Mouse (Mus musculus) adrenal gland, adult 8-10 months (tissue): Measurements from ENCODE around the gene Ugt1a8. TPM values are rescaled to one million over a fixed set of nuclear protein-coding genes. Genes with fewer than 3 reads are reported as not detected.
"Not testable (repeated sequence)": the region's sequence is repeated elsewhere in the genome, so short reads cannot be mapped to it uniquely, and the experiment has no call there.

ENCODE experiments used
- DNase-seq: peaks from one replicate; pipeline ENCODE4 v3.0.0; 2022
- total RNA-seq, 4 experiments: library from RNA; stranded (reverse); gene quantifications; 2 replicates each; pipeline ENCODE4 v1.2.4; 2022

Ugt1a8 gene
- total RNA-seq, 4 experiments from 2014 or later, result not detected

DNA sequence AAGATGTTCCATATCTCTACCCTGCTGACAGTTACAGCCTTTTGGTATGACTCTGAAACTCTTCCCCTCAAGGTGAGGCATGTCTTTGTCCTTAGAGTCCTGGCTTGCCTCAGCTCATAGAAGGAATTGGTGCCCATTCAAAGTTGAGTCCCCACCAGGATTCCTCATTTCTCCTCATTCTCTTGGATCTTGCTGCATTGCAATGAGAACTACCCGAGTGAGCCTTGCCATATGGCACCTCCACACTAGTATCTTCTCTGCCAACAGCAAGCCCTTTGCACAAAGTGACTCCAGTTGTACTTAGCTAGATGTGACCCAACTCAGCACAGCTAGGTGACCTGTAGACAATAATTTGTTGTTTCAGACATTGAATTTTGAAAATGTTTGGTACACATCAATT, 136.0 kb downstream of the Ugt1a8 start:
- no peak for DNase-seq

- DNase-seq, result peak; percentile 61
Measured at GRCm38 (mm10) chr1:88224029-88224776, 136.6 kb downstream of the Ugt1a8 start.

- not testable (repeated sequence) for DNase-seq
Measured at GRCm38 (mm10) chr1:88225301-88225700, 137.7 kb downstream of the Ugt1a8 start.

DNA sequence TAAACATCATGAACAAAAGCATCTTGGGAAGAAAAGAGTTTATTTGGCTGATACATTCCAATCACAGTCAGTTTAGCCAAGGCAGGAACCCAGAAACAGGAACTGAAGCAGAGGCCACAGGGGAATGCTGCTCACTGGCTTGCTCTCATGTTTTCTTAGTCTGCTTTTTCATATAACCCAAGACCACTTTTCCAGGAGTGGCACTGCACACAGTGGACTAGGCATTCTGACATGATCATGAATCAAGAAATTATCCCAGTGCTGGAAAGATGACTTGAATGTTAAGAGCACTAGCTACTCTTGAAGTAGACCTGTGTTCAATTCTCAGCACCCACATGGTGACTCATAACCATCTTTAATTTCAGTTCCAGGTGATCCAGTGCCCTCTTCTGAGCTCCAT, 138.1 kb downstream of the Ugt1a8 start:
- DNase-seq, result no peak

- no peak for DNase-seq
Measured at GRCm38 (mm10) chr1:88226670-88227379, 139.2 kb downstream of the Ugt1a8 start, which contains the start of gene Mroh2a. Gene Mroh2a, plus strand, starts transcription at chr1:88226986.

DNA sequence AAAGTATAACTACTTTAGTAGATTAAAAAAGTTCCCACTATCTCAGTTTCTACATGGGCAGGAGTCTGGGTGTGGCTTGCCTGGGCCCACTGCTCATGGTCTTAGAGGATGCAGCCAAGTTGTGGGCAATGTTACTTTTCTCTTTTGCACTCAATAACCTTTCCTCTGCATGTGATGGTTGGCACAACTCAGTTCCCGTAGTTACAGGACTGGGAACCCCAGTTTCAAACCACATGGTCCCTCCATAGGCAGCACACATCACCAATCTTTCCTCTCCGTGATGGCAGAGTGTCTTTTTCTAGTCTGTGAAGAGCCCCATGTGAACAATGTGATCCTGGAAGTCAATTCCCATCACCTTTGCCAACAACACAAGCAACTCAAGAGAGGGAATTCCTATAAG, 139.9 kb downstream of the Ugt1a8 start:
- DNase-seq, result no peak

GRCm38 (mm10) chr1:88228121-88228520, 140.5 kb downstream of the Ugt1a8 start:
- DNase-seq, result no peak

DNA sequence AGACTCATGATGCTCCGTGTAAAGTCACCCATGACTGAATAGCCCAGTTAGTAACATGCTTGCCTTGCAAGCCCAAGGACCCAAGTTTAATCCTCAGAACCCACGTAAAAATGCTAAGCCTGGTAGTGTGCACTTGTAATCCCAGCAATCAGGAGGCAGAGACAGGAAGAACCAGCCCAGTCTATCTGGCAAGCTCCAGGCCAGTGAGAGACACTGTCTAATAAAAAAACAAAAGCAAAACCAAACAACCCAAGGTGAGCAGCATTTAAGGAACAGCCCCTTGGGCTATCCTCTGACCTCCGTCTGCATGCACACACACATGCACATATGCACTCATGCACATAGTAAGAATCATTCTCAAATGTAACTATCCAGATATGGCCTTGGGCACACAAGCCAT, 142.0 kb downstream of the Ugt1a8 start:
- DNase-seq, result no peak

DNA sequence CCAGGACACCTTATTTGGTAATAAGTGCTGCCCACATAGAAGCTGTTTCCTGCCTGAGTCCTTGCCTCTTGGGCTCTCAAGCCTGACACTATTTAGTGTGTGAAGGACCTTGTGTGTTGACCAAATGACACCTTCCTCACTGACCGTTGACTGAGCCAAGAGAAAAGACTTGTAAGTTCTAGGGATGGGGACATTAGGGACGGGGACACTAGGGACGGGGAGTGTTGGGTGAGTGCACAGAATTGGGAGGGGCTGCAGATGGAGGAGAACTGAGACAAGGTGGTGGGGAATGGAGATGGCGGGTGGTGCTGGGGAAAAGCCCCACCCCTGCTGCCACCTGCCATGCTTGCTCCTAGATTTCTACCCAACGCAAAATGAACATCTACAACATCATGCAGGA, 142.4 kb downstream of the Ugt1a8 start:
- DNase-seq, result no peak

DNA sequence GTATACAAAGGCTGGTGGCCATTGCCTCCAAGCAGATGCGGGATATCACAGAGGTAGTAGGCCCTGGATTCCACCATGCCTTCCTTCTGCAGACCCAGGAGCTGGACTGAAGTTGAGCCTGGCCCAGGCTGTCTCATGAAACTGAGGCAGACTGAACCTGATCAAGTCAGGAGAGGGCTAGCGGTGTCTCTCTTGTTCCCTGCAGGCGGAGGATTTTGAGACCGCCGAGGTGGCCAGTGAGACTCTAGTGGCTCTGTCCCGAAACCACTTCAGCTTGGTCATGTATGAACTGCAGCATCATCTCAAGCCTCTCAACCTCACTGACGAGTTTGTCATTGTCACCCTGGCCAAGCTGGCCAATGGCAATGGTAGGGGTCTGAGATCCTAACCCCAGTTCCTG, 142.8 kb downstream of the Ugt1a8 start:
- DNase-seq, result no peak

DNA sequence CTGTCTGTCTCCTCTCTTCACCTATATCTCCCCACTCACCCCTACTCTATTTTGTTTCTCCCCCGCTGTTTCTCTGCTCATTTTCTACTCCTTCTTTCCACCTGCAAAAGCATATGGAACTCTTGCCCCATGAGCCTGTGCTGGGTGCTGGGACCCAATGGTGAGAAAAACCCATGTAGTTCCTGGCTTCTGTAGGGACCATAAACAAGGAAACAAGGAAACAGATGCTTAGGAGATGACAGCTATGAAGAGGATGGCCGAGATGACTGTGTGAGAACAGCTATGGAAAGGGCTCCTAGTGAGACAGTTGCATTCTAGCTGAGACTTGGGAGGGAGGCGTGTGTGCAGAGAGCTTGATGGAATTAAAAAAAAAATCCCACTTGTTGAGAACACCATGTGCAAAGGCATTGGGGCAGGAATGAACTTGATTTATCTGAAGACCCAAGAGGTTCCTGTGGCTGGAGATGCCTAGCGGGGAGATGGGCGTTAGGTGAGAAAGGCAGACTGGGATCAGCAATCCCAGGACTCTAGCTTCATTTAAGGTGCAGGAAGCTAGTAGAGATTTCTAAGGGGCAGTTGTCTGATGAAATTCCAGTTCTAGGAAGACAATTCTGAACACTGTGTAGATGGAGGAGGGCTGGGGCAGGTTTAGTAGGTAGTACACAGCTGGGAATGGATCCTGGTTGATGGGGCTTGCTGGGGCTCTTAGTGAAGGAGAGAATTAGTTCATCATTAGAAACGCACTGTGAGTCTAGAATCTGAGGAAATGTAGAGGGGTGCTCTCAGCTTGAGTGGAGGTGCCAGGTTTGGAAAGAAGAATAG, 143.6 kb downstream of the Ugt1a8 start:
- no peak for DNase-seq

DNA sequence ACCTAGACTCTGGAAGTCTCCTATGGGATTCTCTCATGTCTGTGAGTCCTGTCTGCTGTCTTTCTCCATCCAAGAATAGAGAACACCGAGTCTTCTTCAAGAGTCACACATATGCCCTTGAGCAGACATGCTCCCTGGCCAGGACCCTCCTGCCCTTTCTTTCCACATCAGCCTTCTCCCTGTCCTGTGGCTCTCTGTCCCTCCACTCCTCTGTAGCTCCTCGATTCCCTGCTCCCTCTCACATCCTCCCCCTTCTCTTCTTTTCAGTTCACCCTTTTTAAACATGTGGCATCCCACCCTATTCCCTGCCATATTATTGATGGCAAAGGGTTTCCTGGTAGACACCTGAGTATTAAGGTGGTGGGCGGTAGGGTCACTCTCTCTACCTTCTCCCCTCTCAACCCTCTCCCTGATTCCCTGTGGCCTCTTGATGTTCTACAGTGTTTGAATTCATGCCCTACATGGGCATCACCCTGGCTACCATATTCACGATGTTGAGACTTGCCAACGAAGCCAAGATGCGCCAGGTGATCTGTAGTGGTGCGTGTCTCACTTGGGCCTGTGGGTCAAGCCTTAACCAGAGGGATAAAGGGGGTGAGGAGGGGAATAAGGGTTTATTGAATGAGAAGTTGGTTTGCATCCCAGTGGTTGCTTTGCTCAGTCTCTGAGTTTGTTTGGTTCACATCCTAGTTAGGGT, 144.3 kb downstream of the Ugt1a8 start:
- no peak for DNase-seq

DNA sequence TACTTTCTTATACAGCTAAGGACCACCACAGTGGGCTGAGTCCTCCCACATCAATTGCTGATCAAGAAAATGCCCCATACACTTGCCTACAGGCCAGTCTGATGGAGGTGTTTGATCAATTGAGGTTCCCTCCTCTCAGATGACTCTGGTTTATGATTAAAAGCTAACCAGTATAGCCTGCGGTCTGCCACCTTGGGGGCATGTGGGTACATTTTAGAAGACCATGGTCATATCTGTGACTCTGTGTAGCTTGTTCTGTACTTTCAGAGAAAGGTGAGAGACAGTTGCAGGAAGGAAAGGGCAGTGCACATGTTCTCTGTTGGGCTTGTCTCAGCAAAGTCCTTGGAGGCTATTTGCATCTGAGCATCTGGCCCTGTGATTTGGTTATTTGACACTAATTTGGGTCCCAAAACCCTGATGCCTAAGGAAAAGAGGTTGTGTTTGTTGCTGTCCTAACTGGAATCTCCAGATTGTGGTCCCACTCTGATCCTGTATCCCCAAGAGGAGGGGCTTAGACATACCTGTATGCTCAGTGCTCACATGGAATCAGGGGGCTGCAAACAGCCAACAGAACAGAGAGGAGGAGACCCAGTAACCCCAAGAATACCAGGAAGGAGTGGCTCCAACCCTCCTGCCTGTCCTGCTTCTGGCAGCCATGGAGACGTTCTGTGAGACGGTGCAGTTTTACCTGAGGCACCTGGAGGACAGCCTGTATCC, 145.2 kb downstream of the Ugt1a8 start:
- DNase-seq, result no peak

DNA sequence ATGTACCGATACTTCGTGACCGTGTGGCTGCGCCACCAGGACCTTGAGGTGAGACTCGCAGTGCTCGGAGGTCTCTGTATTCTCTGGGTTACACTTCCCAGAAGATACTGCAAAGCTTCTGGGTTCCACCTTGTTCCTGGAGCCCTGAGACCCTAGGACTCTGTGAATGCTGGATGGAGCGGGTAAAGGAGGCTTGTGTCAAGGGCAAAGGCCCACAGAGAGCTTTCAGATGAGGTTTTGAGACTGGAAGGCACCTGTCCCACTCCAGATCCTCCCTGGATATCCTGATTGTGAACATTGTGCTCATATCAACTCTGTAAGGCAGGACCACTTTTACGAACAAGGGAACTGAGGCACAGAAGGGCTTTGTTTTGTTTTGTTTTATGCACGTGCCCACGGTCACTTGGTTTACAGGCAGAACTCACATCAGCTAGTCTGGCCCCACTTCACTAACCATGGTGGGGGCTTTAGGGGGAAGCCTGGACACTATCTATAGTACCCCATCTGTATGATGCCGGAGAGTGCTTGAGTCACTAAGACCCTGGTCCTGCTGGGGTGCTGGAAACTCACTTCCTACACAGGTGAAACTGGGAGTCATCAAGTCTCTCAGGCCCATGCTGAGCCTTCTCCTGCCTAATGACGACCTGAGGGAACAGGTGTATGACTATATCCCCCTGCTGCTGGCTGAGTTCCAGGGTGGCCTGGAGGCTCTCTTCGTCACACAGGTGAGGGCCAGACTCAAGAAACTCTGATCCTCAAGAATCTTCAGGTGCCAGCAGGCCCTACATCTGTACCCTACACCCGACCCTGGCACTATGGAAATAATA, 146.0 kb downstream of the Ugt1a8 start:
- DNase-seq, result no peak

- DNase-seq, result no peak
Measured at GRCm38 (mm10) chr1:88234248-88234610, 146.6 kb downstream of the Ugt1a8 start.

DNA sequence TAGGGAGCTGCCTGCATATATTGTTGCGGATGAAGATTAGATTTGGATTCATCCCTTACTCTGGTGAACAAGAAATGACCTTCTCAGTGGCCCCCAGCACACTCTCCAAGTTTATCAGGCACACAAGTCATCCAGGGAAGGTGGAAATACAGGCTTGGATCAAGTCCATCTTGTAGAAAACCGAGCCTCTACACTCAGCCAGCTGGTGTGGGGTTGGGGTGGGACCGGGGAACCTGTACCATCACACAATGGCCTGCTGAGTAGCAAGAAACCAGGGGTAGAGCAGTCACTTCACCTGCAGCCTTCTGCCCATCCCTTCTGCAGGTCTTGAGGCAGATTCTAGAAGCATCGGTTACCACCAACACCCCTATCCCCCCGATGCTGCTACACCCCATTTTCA, 147.0 kb downstream of the Ugt1a8 start:
- no peak for DNase-seq

GRCm38 (mm10) chr1:88235046-88235893, 147.7 kb downstream of the Ugt1a8 start:
- no peak for DNase-seq

DNA sequence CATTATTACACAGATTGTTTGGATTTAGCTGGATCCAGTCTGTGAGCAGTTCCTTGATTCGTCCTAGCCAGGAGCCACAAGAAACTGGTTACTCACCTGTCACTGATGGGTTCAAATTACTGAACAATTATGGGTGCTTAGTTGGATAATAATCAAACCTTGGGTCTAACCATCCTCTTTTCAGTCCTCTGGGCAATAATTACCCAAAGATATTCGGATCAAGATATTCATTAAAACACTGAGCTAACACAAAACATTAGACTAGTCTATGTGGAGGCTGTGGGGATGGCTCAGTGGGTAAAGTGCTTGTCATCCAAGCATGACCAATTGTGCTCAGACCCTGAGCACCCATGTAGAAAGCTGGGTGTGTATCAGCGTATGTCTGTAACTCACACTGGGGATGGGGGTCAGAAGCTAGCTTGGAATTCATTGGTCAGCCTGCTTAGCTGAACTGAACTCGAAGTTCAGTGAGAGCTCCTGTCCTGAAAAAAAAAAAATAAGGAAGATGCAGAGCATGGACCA, 148.3 kb downstream of the Ugt1a8 start:
- DNase-seq, result no peak

DNA sequence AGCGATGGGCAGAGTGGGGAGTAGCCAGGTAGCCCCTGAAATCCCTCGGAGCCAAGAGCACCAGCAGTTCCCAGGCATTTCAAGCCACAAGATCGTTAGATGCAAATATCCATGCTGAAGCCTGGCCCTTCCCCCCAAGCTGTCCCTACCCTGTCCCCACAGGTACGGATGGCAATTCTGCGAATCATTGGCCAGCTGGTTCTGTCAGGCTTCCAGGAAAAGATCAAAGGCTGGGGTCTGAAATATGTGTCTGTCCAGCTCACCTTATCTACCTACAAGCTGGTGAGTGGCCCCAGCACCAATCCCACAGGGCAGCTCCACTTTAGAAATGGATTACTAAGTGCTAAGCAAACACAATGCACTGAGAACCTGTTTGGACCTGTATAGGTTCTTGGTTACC, 149.7 kb downstream of the Ugt1a8 start:
- DNase-seq, result no peak

GRCm38 (mm10) chr1:88238771-88239170, 151.2 kb downstream of the Ugt1a8 start:
- no peak for DNase-seq
